Mouse (Mus musculus): ENCODE data around the gene Leprot. TPM values are rescaled to one million over a fixed set of nuclear protein-coding genes. Genes with fewer than 3 reads are reported as not detected.
A peak's percentile ranks its signal among the peaks of the same experiment; 100 is the strongest.

Gene Leprot
- polyA plus RNA-seq, 1 experiment from 2014 or later, result 71.0 TPM

DNA sequence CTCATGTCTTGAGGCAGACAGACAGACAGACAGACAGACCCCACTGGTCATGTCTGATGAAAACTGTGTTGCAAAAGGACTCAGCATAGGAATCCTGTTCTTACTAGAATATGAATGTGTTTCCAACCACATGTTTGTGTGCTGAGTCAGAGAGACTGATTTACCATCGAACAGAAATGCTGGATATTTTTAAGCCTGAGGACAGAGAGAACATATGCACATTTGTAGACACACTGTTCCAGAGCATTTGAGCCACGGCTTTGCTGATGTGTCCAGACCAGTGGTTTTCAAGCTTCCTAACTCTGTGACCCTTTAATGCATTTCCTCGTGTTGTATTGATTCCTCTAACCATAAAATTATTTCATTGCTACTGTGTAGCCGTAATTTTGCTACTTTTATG is 4.3 kb upstream of the Leprot start:
- no peaks in the 10 kb centered on the region for H3K27me3 ChIP-seq (replicated peaks)
- H3K36me3 ChIP-seq, result no peaks in the 10 kb centered on the region
- 66% methylated on average over 4 of the region's 4 CpGs for WGBS
- no peak overlapping the region for H3K4me2 ChIP-seq
- H3K27ac ChIP-seq (replicated peaks), result no peak overlapping the region
- no peaks in the 10 kb centered on the region for H3K9me3 ChIP-seq
- no peak overlapping the region for H3K4me3 ChIP-seq
- no peak overlapping the region for H3K9ac ChIP-seq
- peaks cover 5% of the 10 kb centered on the region for H3K4me1 ChIP-seq
- ATAC-seq (ENCODE audit: extremely low read depth, insufficient number of reproducible peaks, low FRiP score, low TSS enrichment), result no peak

DNA sequence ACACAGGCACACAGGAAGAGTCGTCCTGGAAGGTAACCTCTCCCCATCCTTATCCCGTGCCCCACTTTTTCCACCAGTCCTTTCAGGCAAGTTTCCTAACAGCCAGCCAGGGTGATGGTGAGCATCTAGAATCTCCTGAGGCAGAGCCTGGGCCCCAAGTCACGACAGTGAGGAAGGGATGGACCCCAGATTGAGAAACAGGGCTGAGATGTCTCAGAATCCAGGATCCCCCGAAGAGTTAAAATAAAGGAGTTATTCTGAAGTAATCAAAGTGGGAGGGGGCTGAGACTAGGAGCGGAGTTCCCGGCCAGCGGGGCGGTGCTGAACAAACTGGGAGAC is 692 bp upstream of the Leprot start:
- ATAC-seq (ENCODE audit: extremely low read depth, insufficient number of reproducible peaks, low FRiP score, low TSS enrichment), result peak; percentile 2; the same call in 1 of the 2 replicates
- H3K4me2 ChIP-seq, result peak overlapping the region; percentile 73
- peak overlapping the region; percentile 81 for H3K4me3 ChIP-seq
- H3K27me3 ChIP-seq (replicated peaks), result no peaks in the 10 kb centered on the region
- H3K36me3 ChIP-seq, result no peaks in the 10 kb centered on the region
- H3K27ac ChIP-seq (replicated peaks), result peak overlapping the region; percentile 77
- peak overlapping the region; percentile 83 for H3K9ac ChIP-seq
- 0% methylated on average over 8 of the region's 8 CpGs for WGBS
- H3K9me3 ChIP-seq, result no peaks in the 10 kb centered on the region
- H3K4me1 ChIP-seq, result peaks cover 20% of the 10 kb centered on the region

DNA sequence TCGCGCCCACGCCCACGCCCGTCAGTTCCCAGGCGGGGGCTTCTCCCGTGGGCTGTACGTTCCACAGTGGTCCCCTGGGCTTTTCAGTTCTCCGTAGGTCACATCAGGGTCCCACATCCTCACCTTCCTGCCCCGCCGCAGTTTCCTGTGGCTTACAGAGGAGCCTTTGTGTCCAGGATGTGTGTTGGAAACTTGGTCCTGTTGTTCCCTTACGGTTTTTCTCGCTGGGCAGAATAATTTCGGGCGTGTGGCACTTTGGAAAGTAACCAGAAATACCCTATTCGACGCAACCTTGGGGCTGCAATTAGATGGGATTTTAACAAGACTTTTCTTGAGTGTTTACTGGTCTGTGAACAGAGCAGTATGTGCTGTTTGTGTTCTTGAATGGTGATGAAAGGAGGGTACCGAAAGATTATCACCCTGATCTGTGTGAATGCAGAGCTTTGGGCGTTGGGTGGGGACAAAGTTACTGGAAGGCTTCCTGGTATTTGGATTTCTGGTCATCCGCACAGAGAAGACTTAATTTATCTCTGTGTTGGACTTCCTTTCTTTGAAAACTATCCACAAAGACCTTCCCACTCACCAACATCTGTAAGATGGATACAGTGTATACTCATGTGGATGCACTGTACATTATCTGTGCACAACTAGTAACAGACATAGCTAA is 591 bp downstream of the Leprot start:
- 1% methylated on average over 20 of the region's 20 CpGs for WGBS
- 0 out of 2 replicates have a peak, but pooled peaks cover 6% of the 10 kb centered on the region for H3K36me3 ChIP-seq
- H3K9me3 ChIP-seq, result no peaks in the 10 kb centered on the region
- H3K4me1 ChIP-seq, result peaks cover 20% of the 10 kb centered on the region
- H3K4me3 ChIP-seq, result peak overlapping the region; percentile 81
- H3K27me3 ChIP-seq (replicated peaks), result no peaks in the 10 kb centered on the region
- ATAC-seq (ENCODE audit: extremely low read depth, insufficient number of reproducible peaks, low FRiP score, low TSS enrichment), result peak; percentile 0; the same call in 1 of the 2 replicates
- peak overlapping the region; percentile 94 for H3K9ac ChIP-seq
- peak overlapping the region; percentile 82 for H3K4me2 ChIP-seq
- H3K27ac ChIP-seq (replicated peaks), result peak overlapping the region; percentile 93

DNA sequence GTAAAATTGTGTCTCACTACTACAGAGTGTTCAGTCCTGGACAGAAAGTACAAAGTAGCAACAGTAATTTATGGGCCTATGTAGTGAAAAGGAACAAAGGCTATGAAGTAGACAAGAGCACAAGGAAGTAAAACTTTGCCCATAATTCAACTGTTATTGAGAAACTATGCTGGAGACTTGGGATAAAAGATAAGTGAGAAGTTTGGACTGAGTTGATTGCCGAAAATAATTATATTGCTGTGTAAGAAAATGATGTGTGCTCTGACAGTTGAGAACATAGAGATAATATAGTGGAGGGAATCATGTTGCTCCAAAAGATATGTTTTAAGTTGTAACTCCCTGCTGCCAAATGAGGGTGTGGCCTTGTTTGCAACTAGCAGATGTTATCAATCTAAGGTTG is 1.2 kb downstream of the Leprot start:
- 67% methylated on average over 1 of the region's 1 CpGs for WGBS
- no peak for ATAC-seq (ENCODE audit: extremely low read depth, insufficient number of reproducible peaks, low FRiP score, low TSS enrichment)
- Histone ChIP-seq H3K4me3 (peak overlapping the region; percentile 81), H3K4me1 (peaks cover 20% of the 10 kb centered on the region), H3K9me3 (no peaks in the 10 kb centered on the region), H3K27ac (replicated peaks) (peak overlapping the region; percentile 93), H3K4me2 (peak overlapping the region; percentile 82), H3K27me3 (replicated peaks) (no peaks in the 10 kb centered on the region), H3K36me3 (0 out of 2 replicates have a peak, but pooled peaks cover 11% of the 10 kb centered on the region), H3K9ac (peak overlapping the region; percentile 94)

DNA sequence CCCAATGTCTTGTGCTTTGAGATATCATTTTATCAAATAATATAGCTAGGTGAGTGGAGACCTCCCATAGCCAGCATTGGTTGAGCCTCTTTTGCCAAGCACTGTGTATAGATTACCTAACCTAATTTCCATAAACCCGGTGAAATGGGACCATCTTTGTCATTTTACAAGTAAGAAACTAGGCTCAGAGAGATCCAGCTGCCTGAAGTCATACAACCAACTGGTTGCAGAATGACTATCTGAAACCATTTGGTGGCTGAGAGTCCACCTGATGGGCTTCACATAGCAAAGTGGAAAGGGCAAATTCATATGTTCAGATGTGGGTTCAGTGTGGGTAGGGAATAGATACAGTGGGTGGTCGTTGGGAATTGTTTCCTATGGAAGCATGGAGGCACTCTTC is 3.4 kb downstream of the Leprot start:
- Histone ChIP-seq H3K36me3 (peaks cover 20% of the 10 kb centered on the region; the same call in 1 of the 2 replicates), H3K4me1 (peaks cover 26% of the 10 kb centered on the region), H3K4me3 (no peak overlapping the region), H3K9me3 (no peaks in the 10 kb centered on the region), H3K27ac (replicated peaks) (no peak overlapping the region), H3K4me2 (no peak overlapping the region), H3K27me3 (replicated peaks) (no peaks in the 10 kb centered on the region), H3K9ac (no peak overlapping the region)
- ATAC-seq (ENCODE audit: extremely low read depth, insufficient number of reproducible peaks, low FRiP score, low TSS enrichment), result no peak
- WGBS, result 71% methylated on average over 2 of the region's 2 CpGs

DNA sequence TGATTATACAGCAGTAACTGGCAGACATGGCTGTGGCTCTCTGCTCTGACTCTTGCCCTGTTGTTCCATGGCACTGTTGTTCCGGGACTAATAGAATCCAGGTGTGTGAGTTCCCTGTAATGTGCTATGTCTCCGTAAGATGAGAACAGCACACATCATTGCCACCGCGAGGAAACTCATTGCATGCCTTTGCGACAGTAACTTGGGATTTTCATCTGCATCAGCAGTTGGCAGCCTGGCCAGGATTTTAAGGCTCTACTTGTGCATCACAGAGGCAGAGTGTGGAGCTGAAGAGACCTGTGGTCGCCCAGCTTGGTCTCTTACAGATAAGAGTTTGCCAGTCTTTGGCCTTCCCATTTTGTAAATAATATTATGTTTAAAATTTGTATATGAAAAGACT is 6.7 kb downstream of the Leprot start:
- Histone ChIP-seq H3K9ac (no peak overlapping the region), H3K27ac (replicated peaks) (no peak overlapping the region), H3K4me1 (peaks cover 15% of the 10 kb centered on the region), H3K27me3 (replicated peaks) (no peaks in the 10 kb centered on the region), H3K36me3 (peaks cover 49% of the 10 kb centered on the region), H3K9me3 (no peaks in the 10 kb centered on the region), H3K4me3 (no peak overlapping the region), H3K4me2 (no peak overlapping the region)
- no peak for ATAC-seq (ENCODE audit: extremely low read depth, insufficient number of reproducible peaks, low FRiP score, low TSS enrichment)
- 73% methylated on average over 6 of the region's 6 CpGs for WGBS

DNA sequence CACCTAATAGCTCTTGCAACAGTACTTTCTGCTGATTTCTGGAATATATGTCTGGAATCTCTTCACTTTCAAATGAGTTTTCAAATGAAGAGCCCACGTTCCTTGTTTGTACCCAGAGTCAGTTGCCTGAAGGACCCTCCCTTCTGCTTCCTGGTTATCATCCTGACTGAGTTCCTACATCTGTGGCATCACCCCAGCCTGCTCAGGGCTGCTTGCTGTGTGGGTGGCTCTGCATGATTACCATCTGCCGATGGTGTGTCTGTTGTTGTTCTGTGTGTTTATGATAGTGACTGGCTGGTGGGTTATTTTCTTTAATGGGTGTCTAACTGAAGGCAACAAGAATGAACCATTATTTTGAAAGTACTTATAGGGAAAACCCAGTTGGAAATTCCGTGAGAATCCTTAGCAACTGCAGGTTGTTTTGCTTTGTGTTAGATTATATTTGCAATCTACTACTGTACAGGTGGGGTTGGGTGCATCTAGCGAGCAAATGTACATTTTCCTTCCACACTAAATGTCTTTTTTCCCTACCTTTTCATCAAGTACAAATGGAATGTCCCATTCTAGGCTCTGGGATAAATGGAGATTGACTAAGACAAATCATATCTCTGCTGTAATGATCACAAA is 7.4 kb downstream of the Leprot start:
- H3K27me3 ChIP-seq (replicated peaks), result no peaks in the 10 kb centered on the region
- no peak overlapping the region for H3K4me2 ChIP-seq
- H3K27ac ChIP-seq (replicated peaks), result no peak overlapping the region
- H3K9me3 ChIP-seq, result no peaks in the 10 kb centered on the region
- ATAC-seq (ENCODE audit: extremely low read depth, insufficient number of reproducible peaks, low FRiP score, low TSS enrichment), result no peak
- 78% methylated on average over 4 of the region's 4 CpGs for whole genome bisulfite sequencing
- peaks cover 55% of the 10 kb centered on the region for H3K36me3 ChIP-seq
- peaks cover 10% of the 10 kb centered on the region; the same call in 1 of the 2 replicates for H3K4me1 ChIP-seq
- H3K9ac ChIP-seq, result no peak overlapping the region
- no peak overlapping the region for H3K4me3 ChIP-seq

DNA sequence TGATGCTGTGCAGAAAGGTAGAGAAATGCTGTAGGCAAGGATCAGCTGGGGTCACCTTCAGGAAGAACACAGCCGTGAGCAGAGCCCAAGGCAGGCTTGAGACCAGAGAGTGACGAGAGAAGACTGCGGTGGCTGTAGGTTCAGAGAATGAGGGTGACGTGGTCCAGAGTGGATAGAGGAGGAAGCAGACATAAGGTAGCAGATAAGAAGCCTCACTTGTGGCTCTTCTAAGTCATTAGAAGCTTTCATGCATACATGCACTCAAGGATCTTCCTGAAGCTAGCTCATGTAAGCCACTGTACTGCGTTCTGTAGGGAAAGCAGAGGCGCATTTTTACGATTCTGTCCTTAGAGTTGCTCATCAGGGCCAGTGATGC is 7.9 kb downstream of the Leprot start:
- Histone ChIP-seq H3K4me1 (peaks cover 10% of the 10 kb centered on the region; the same call in 1 of the 2 replicates), H3K36me3 (peaks cover 58% of the 10 kb centered on the region), H3K9me3 (no peaks in the 10 kb centered on the region), H3K4me2 (no peak overlapping the region), H3K27ac (replicated peaks) (no peak overlapping the region), H3K27me3 (replicated peaks) (no peaks in the 10 kb centered on the region), H3K4me3 (no peak overlapping the region), H3K9ac (no peak overlapping the region)
- no peak for ATAC-seq (ENCODE audit: extremely low read depth, insufficient number of reproducible peaks, low FRiP score, low TSS enrichment)
- WGBS, result 68% methylated on average over 7 of the region's 7 CpGs

DNA sequence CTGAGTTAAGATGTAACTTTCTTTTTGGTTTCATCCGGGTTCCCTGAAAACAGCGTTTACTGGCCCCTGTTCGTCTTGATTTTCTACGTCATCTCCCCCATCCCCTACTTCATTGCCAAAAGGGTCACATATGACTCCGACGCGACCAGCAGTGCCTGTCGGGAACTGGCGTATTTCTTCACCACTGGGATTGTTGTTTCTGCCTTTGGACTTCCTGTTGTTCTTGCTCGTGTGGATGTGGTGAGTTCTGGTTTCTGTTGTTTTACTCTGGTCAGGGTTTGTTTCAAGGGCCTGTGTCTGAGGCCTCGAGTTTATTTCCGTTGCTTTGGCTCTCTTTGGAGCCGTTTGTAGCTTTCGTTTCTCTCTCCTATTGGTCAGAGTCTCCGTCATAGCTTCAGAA is 8.5 kb downstream of the Leprot start:
- 78% methylated on average over 15 of the region's 15 CpGs for WGBS
- Histone ChIP-seq H3K36me3 (peaks cover 64% of the 10 kb centered on the region), H3K9me3 (no peaks in the 10 kb centered on the region), H3K27ac (replicated peaks) (no peak overlapping the region), H3K4me1 (peaks cover 10% of the 10 kb centered on the region; the same call in 1 of the 2 replicates), H3K27me3 (replicated peaks) (no peaks in the 10 kb centered on the region), H3K4me2 (no peak overlapping the region), H3K4me3 (no peak overlapping the region), H3K9ac (no peak overlapping the region)
- ATAC-seq (ENCODE audit: extremely low read depth, insufficient number of reproducible peaks, low FRiP score, low TSS enrichment), result no peak

DNA sequence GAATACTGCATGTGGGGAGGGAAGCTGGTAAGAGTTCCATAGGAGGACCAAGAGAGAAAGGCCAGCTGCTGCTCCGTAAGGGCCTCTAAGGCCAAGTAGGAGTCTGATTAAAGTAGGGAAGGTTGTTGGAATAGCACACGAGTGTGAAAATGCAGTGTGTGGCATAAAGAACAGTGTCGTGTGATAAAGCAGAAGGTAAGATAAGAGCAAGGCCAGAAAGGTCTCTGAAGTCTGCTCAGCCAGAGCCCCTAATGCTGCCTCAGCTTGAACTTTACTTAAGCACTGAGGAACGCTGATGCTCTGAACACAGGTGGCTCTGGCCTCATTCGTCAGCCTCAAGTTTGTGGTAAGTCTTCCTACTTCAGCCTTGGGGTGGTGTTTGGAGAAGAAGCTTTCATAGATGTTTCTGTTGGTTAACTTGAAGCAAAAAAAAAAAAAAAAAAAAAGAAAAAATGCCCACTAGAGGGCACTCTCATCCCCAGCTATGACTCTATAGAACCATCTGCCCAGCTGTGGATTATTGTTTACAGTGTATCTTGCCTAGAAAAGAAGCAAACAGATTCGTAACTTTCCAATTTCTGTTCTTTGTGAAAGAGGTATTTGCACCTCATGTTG is 9.5 kb downstream of the Leprot start:
- 0 out of 2 replicates have a peak overlapping the region, but pooled peaks have one; percentile 20 for H3K27ac ChIP-seq (replicated peaks)
- WGBS, result 28% methylated on average over 6 of the region's 6 CpGs
- H3K9ac ChIP-seq, result peak overlapping the region; percentile 28; the same call in 1 of the 2 replicates
- H3K36me3 ChIP-seq, result peaks cover 75% of the 10 kb centered on the region
- no peaks in the 10 kb centered on the region for H3K27me3 ChIP-seq (replicated peaks)
- no peaks in the 10 kb centered on the region for H3K9me3 ChIP-seq
- H3K4me3 ChIP-seq, result no peak overlapping the region
- no peak for ATAC-seq (ENCODE audit: extremely low read depth, insufficient number of reproducible peaks, low FRiP score, low TSS enrichment)
- H3K4me1 ChIP-seq, result peaks cover 10% of the 10 kb centered on the region; the same call in 1 of the 2 replicates
- H3K4me2 ChIP-seq, result no peak overlapping the region

DNA sequence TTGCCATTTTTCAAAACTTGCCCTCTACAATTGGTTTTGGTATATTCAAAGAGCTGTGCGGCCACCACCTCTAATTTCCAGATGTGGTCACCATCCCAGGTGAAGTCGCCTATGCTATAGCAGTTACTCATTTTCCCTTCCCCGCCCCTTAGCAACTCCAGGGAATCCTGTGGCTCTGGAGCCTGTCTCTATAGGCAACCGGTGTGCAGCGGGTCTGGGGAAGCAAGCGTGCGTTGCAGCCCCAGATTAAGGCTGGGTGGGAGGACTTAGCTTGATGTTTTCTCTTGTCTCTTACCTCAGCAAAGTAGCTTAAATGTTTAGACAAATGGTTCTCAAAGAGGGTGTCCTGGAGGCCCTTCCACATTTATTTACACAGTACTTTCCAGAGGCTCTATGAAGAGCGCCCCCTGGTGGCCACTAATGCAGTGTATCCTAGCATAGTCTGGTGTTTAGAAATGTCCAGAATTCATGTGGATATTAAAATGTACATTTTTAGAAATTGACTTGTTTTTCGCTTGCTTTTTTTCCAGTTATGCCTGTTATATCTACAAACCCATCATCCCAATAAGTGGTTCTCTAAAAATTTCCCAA is 16.7 kb downstream of the Leprot start:
- Histone ChIP-seq H3K4me1 (peaks cover 2% of the 10 kb centered on the region; the same call in 1 of the 2 replicates), H3K4me3 (no peak overlapping the region), H3K4me2 (no peak overlapping the region), H3K36me3 (peaks cover 48% of the 10 kb centered on the region), H3K27ac (replicated peaks) (no peak overlapping the region), H3K9ac (no peak overlapping the region), H3K9me3 (peaks cover 10% of the 10 kb centered on the region; the same call in 1 of the 2 replicates), H3K27me3 (replicated peaks) (no peaks in the 10 kb centered on the region)
- 66% methylated on average over 9 of the region's 9 CpGs for WGBS
- no peak for ATAC-seq (ENCODE audit: extremely low read depth, insufficient number of reproducible peaks, low FRiP score, low TSS enrichment)
